Mouse (Mus musculus) kidney, postnatal 4 days (tissue): ENCODE results near the gene Prelid3b.

ENCODE experiments used
- DNase-seq, 2 experiments: peaks; one replicate each; pipeline ENCODE4 v3.0.0; 2021; ENCODE audit warnings: mixed read lengths in 2 of 2

The Prelid3b gene

GRCm38 (mm10) chr2:174472818-174473549, at the start of gene Prelid3b:
Prelid3b (minus strand) TSS chr2:174473081.
- DNase-seq: peak; percentile 100

GRCm38 (mm10) chr2:174522134-174522533, 49.3 kb upstream of the Prelid3b start:
- DNase-seq: no peak

GRCm38 (mm10) chr2:174517141-174518079, 44.5 kb upstream of the Prelid3b start:
- DNase-seq: peak in 1 of 2 experiments; percentile 7

- DNase-seq: no peak
Measured at GRCm38 (mm10) chr2:174514887-174515286, 42.0 kb upstream of the Prelid3b start.

- no peak for DNase-seq
Measured at GRCm38 (mm10) chr2:174513827-174514226, 40.9 kb upstream of the Prelid3b start.

GRCm38 (mm10) chr2:174509825-174510224, 36.9 kb upstream of the Prelid3b start:
- DNase-seq: no peak

GRCm38 (mm10) chr2:174507998-174508397, 35.1 kb upstream of the Prelid3b start:
- no peak for DNase-seq

- DNase-seq: peak; percentile 23 to 49
Measured at GRCm38 (mm10) chr2:174502831-174503460, 30.1 kb upstream of the Prelid3b start.

GRCm38 (mm10) chr2:174502321-174502720, 29.4 kb upstream of the Prelid3b start:
- peak in 1 of 2 experiments; percentile 5 for DNase-seq

- no peak for DNase-seq
Measured at GRCm38 (mm10) chr2:174501517-174501916, 28.6 kb upstream of the Prelid3b start.

GRCm38 (mm10) chr2:174500814-174501503, 28.1 kb upstream of the Prelid3b start:
- no peak for DNase-seq

- DNase-seq: no peak
Measured at GRCm38 (mm10) chr2:174492858-174493257, 20.0 kb upstream of the Prelid3b start.

GRCm38 (mm10) chr2:174487005-174487404, 14.1 kb upstream of the Prelid3b start:
- DNase-seq: no peak

- DNase-seq: no peak
Measured at GRCm38 (mm10) chr2:174478746-174479145, 5.9 kb upstream of the Prelid3b start.

GRCm38 (mm10) chr2:174477543-174478319, 4.8 kb upstream of the Prelid3b start:
- DNase-seq: no peak

- no peak for DNase-seq
Measured at GRCm38 (mm10) chr2:174473550-174473927, 658 bp upstream of the Prelid3b start.

- DNase-seq: no peak
Measured at GRCm38 (mm10) chr2:174472407-174472806, 474 bp downstream of the Prelid3b start.

GRCm38 (mm10) chr2:174470786-174471405, 2.0 kb downstream of the Prelid3b start:
- no peak for DNase-seq

- no peak for DNase-seq
Measured at GRCm38 (mm10) chr2:174470333-174470732, 2.5 kb downstream of the Prelid3b start.

- DNase-seq: peak; percentile 96 to 98
Measured at GRCm38 (mm10) chr2:174463789-174464523, 8.9 kb downstream of the Prelid3b start, which contains the start of gene Atp5e. Atp5e (minus strand) TSS chr2:174464105.
